Mouse (Mus musculus) kidney, adult 2 months (tissue): ENCODE measurements around the gene Kcng4.

Source experiments
- CTCF ChIP-seq: fragments of 200-500 bp; conservative IDR thresholded peaks from 2 replicates; pipeline ENCODE4 v1.5.1; 2011; ENCODE audit warnings: low read depth, mild to moderate bottlenecking, control low read depth, low read length, moderate library complexity, mixed read lengths; ENCODE audit not compliant: insufficient read depth, insufficient read length
- POLR2A ChIP-seq: fragments of 200-500 bp; IDR thresholded peaks from one replicate; pipeline ENCODE4 v1.6.1; 2011; ENCODE audit warnings: low read depth, low read length, control low read depth

DNA sequence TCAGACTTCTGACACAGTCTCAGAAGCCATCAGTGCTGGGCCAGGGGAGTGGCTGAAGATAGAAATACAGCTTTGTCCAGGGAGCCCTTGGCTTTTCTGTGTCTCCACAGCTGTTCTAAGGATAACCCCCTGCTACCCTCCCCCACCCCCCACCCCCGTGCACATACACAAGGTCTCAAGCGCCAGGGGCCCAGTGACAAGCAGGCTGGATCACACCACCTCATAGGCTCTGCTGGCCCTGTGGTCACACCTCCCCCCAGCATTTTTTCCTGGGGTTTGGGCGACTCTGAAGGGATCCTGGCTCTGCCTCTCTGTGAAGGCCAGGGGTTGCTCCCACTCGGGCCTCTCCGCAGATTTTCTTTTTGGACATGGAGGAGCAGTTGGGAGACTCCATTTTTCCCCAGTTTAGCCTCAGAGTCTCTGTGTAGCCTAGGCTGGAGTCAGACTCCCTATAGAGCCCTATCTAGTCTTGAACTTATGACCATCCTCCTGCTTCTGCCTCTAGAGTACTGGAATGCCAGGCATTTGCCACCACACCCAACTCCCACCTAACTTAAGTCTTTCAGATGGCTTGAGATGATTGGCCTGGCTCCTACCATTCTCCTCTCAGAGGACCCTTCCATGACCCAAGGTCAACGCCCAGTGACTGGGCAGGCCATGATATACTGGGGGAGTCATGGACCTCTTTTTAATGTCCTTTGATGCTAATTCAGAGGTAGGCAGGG lies 15.2 kb downstream of the Kcng4 start:
- TF ChIP-seq CTCF: no peak
- TF ChIP-seq POLR2A: no peak
